Mouse (Mus musculus): ENCODE measurements at regions not wholly inside any gene's neighbourhood (a gene's known extent, or its start where the extent isn't known, plus 50 kb on each side); places are given as distances from the start of the nearest gene placed in this dataset.
A peak's percentile ranks its signal among the peaks of the same experiment; 100 is the strongest.

- TF ChIP-seq CTCF (IDR thresholded peaks at IDR 0.05; ENCODE audit: control insufficient read depth, insufficient read depth, insufficient replicate concordance, low read depth, low read length) (no peak), POLR2A (IDR thresholded peaks at IDR 0.05; ENCODE audit: control insufficient read depth, low read depth, low read length) (no peak)
- Histone ChIP-seq H3K27ac (ENCODE audit: control insufficient read depth, insufficient read depth, low read depth, low read length) (no peak overlapping the region), H3K27me3 (ENCODE audit: control insufficient read depth, insufficient read depth, low read length) (no peaks in the 10 kb centered on the region), H3K4me1 (ENCODE audit: control insufficient read depth, insufficient read depth, low read length) (no peaks in the 10 kb centered on the region; the same call in 1 of the 2 replicates), H3K4me3 (ENCODE audit: control insufficient read depth, low read depth, low read length) (no peak overlapping the region), H3K36me3 (ENCODE audit: control insufficient read depth, insufficient read depth, low read length) (no peaks in the 10 kb centered on the region)
These were observed 167.7 kb upstream of the Tut7 start for GRCm38 (mm10) chr13:59990402-59991280.

- no peaks in the 10 kb centered on the region for H3K36me3 ChIP-seq (ENCODE audit: control insufficient read depth, insufficient read depth, low read length)
- no peak overlapping the region for H3K27ac ChIP-seq (ENCODE audit: control insufficient read depth, insufficient read depth, low read depth, low read length)
- no peak overlapping the region for H3K4me3 ChIP-seq (ENCODE audit: control insufficient read depth, low read depth, low read length)
- H3K4me1 ChIP-seq (ENCODE audit: control insufficient read depth, insufficient read depth, low read length), result no peaks in the 10 kb centered on the region; the same call in 1 of the 2 replicates
- no peak for TF ChIP-seq CTCF (IDR thresholded peaks at IDR 0.05; ENCODE audit: control insufficient read depth, insufficient read depth, insufficient replicate concordance, low read depth, low read length)
- no peak for TF ChIP-seq POLR2A (IDR thresholded peaks at IDR 0.05; ENCODE audit: control insufficient read depth, low read depth, low read length)
- H3K27me3 ChIP-seq (ENCODE audit: control insufficient read depth, insufficient read depth, low read length), result no peaks in the 10 kb centered on the region
These were observed 165.5 kb upstream of the Tut7 start for GRCm38 (mm10) chr13:59988393-59988965.

- Histone ChIP-seq H3K4me3 (ENCODE audit: control insufficient read depth, low read depth, low read length) (no peak overlapping the region), H3K27ac (ENCODE audit: control insufficient read depth, insufficient read depth, low read depth, low read length) (no peak overlapping the region), H3K4me1 (ENCODE audit: control insufficient read depth, insufficient read depth, low read length) (peaks cover 4% of the 10 kb centered on the region), H3K27me3 (ENCODE audit: control insufficient read depth, insufficient read depth, low read length) (no peaks in the 10 kb centered on the region), H3K36me3 (ENCODE audit: control insufficient read depth, insufficient read depth, low read length) (no peaks in the 10 kb centered on the region)
- TF ChIP-seq CTCF (IDR thresholded peaks at IDR 0.05; ENCODE audit: control insufficient read depth, insufficient read depth, insufficient replicate concordance, low read depth, low read length) (no peak), POLR2A (IDR thresholded peaks at IDR 0.05; ENCODE audit: control insufficient read depth, low read depth, low read length) (no peak)
These were observed 153.5 kb upstream of the Tut7 start for GRCm38 (mm10) chr13:59976425-59976824.

GRCm38 (mm10) chr13:59972093-59972427 lies 149.1 kb upstream of the Tut7 start:
- no peaks in the 10 kb centered on the region; the same call in 1 of the 2 replicates for H3K27me3 ChIP-seq (ENCODE audit: control insufficient read depth, insufficient read depth, low read length)
- TF ChIP-seq CTCF (IDR thresholded peaks at IDR 0.05; ENCODE audit: control insufficient read depth, insufficient read depth, insufficient replicate concordance, low read depth, low read length), result no peak
- no peak for TF ChIP-seq POLR2A (IDR thresholded peaks at IDR 0.05; ENCODE audit: control insufficient read depth, low read depth, low read length)
- no peaks in the 10 kb centered on the region for H3K36me3 ChIP-seq (ENCODE audit: control insufficient read depth, insufficient read depth, low read length)
- peak overlapping the region; percentile 28 for H3K4me3 ChIP-seq (ENCODE audit: control insufficient read depth, low read depth, low read length)
- no peak overlapping the region for H3K27ac ChIP-seq (ENCODE audit: control insufficient read depth, insufficient read depth, low read depth, low read length)
- peaks cover 8% of the 10 kb centered on the region for H3K4me1 ChIP-seq (ENCODE audit: control insufficient read depth, insufficient read depth, low read length)

GRCm38 (mm10) chr13:59971231-59972092 lies 148.5 kb upstream of the Tut7 start:
- peaks cover 8% of the 10 kb centered on the region for H3K4me1 ChIP-seq (ENCODE audit: control insufficient read depth, insufficient read depth, low read length)
- no peaks in the 10 kb centered on the region; the same call in 1 of the 2 replicates for H3K27me3 ChIP-seq (ENCODE audit: control insufficient read depth, insufficient read depth, low read length)
- no peaks in the 10 kb centered on the region for H3K36me3 ChIP-seq (ENCODE audit: control insufficient read depth, insufficient read depth, low read length)
- H3K27ac ChIP-seq (ENCODE audit: control insufficient read depth, insufficient read depth, low read depth, low read length), result no peak overlapping the region; the same call in 1 of the 2 replicates
- TF ChIP-seq POLR2A (IDR thresholded peaks at IDR 0.05; ENCODE audit: control insufficient read depth, low read depth, low read length), result no peak
- TF ChIP-seq CTCF (IDR thresholded peaks at IDR 0.05; ENCODE audit: control insufficient read depth, insufficient read depth, insufficient replicate concordance, low read depth, low read length), result no peak
- peak overlapping the region; percentile 28 for H3K4me3 ChIP-seq (ENCODE audit: control insufficient read depth, low read depth, low read length)

DNA sequence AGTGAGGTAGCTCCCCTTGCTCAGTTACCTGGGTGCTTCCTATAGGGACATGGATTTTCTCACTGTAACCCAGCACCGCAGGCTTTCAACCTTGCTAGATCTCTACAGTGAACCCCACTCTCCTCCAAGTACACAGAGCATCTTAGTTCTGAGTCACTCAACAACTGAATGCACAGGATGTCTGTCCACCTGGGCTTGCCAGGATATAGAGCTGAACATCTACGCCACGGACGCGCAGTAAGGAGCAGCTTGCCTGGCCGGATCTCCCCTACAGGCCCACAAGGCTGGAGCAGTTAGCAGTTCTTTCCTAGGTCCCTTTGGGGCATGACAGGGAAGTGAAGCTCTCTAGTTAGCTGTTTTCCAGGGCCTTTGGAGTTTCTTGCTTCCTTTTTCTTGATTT lies 147.5 kb upstream of the Tut7 start:
- no peaks in the 10 kb centered on the region; the same call in 1 of the 2 replicates for H3K27me3 ChIP-seq (ENCODE audit: control insufficient read depth, insufficient read depth, low read length)
- TF ChIP-seq POLR2A (IDR thresholded peaks at IDR 0.05; ENCODE audit: control insufficient read depth, low read depth, low read length), result no peak
- TF ChIP-seq CTCF (IDR thresholded peaks at IDR 0.05; ENCODE audit: control insufficient read depth, insufficient read depth, insufficient replicate concordance, low read depth, low read length), result no peak
- no peak overlapping the region for H3K4me3 ChIP-seq (ENCODE audit: control insufficient read depth, low read depth, low read length)
- H3K4me1 ChIP-seq (ENCODE audit: control insufficient read depth, insufficient read depth, low read length), result peaks cover 8% of the 10 kb centered on the region
- H3K36me3 ChIP-seq (ENCODE audit: control insufficient read depth, insufficient read depth, low read length), result no peaks in the 10 kb centered on the region
- H3K27ac ChIP-seq (ENCODE audit: control insufficient read depth, insufficient read depth, low read depth, low read length), result no peak overlapping the region

DNA sequence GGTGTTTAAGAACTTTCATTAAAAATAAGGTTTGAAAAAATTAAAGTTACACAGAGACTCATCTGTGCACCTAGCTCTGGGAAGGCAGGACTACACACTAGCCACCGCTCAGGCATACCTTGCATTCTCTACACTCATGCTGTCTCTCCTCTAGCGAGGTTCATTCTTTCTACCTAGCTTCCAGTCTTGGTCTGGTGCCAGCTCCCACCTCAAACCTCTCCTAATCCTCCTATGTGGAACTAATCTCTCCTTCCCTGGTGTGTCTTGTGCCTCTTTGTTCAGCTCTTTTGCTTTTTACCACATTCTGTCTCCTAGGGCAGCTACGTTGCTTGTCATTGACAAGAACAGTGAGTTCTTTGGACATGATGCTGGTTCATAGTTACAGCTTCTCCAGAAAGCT lies 146.5 kb upstream of the Tut7 start:
- H3K4me1 ChIP-seq (ENCODE audit: control insufficient read depth, insufficient read depth, low read length), result peaks cover 8% of the 10 kb centered on the region

More for the DNA sequence above, 146.5 kb upstream of the Tut7 start:
- H3K27me3 ChIP-seq (ENCODE audit: control insufficient read depth, insufficient read depth, low read length), result no peaks in the 10 kb centered on the region; the same call in 1 of the 2 replicates
- H3K4me3 ChIP-seq (ENCODE audit: control insufficient read depth, low read depth, low read length), result no peak overlapping the region
- no peak for TF ChIP-seq CTCF (IDR thresholded peaks at IDR 0.05; ENCODE audit: control insufficient read depth, insufficient read depth, insufficient replicate concordance, low read depth, low read length)
- TF ChIP-seq POLR2A (IDR thresholded peaks at IDR 0.05; ENCODE audit: control insufficient read depth, low read depth, low read length), result no peak
- no peaks in the 10 kb centered on the region for H3K36me3 ChIP-seq (ENCODE audit: control insufficient read depth, insufficient read depth, low read length)
- H3K27ac ChIP-seq (ENCODE audit: control insufficient read depth, insufficient read depth, low read depth, low read length), result no peak overlapping the region

Measured in testis, adult 2 months (tissue).